Mouse (Mus musculus) liver, adult 2 months (tissue): ENCODE data around the gene Insrr.

Experiments used
- CTCF ChIP-seq: fragments of 200-500 bp; IDR thresholded peaks from 2 replicates; pipeline ENCODE4 v1.5.1; 2011; ENCODE audit warnings: low read depth, low read length, control low read depth
- POLR2A ChIP-seq: fragments of 200-500 bp; IDR thresholded peaks from 2 replicates; pipeline ENCODE4 v1.6.1; 2011; ENCODE audit warnings: low read length, control low read depth; ENCODE audit not compliant: insufficient read depth; ENCODE audit errors: extremely low read depth

DNA sequence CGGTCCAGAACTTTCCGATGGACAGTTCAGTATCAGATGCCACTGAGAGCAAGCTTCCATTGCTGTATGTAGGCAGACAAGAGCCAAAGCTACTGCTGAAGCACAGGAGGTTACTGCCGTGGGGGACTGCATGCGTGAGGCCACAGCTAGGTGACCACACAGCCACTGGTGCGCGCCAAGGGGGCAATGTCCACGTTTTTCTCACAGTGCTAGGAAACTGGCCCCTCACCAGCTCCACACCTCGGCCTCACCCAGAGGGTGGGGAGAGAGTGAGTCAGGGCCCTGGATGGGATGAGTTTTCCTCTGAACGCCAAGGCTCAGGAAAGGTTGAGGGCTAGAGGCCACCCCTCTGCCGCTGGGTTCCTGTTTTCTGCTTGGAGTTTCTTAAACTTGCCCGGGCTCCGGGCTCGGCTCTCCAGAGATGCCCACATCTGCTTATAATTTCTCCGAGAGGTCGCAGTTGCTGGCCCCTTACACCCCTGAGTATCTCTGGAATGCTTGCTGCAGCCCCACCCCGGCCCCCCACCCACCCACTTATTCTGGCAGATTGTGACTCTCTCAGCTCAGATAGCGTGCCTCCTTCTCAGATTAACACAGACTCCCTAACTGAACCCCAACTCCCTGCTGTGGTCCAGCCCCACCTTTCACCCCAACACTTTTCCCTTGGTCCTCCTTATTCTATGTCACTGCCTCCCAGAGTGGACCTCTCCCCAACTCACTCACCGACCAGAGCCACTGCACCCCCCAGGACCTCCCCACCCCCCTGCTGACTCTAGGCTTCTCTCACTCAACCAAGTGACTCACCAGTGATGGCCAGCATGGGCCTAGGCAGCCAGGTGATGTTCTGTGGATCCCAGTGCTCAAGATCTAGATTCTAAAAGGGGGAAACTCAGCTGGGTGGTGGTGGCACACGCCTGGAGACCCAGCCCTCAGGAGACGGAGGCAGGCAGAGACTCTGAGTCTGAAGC is 35.1 kb upstream of the Insrr start:
- TF ChIP-seq CTCF (no peak), POLR2A (no peak)
